Mouse (Mus musculus) lung, embryonic 16.5 days (tissue): ENCODE measurements around the gene Pkm. TPM values are rescaled to one million over a fixed set of nuclear protein-coding genes. Genes with fewer than 3 reads are reported as not detected.

ENCODE experiments used
- ATAC-seq: fragments of 200-750 bp; cut with Nextera tagmentation; 2 replicates; pipeline ENCODE4 v1.8.0; 2017; ENCODE audit warnings: low read depth, mild to moderate bottlenecking, moderate library complexity
- H3K27ac ChIP-seq: fragments of 300-500 bp; sonication (generic); 2 replicates; pipeline ENCODE4 v1.5.1; 2014; ENCODE audit warnings: mild to moderate bottlenecking, control low read depth, low read length
- H3K27me3 ChIP-seq: fragments of 300-500 bp; sonication (generic); 2 replicates; pipeline ENCODE4 v1.6.1; 2014; ENCODE audit warnings: low read depth, low read length, mixed read lengths; ENCODE audit not compliant: control insufficient read depth, insufficient read depth
- H3K36me3 ChIP-seq: fragments of 300-500 bp; sonication (generic); 2 replicates; pipeline ENCODE4 v1.6.1; 2014; ENCODE audit warnings: low read length; ENCODE audit not compliant: control insufficient read depth, insufficient read depth
- H3K4me1 ChIP-seq: fragments of 300-500 bp; sonication (generic); replicated peaks from 2 replicates; pipeline ENCODE4 v1.6.1; 2014; ENCODE audit warnings: low read length, mixed read lengths; ENCODE audit not compliant: control insufficient read depth, insufficient read depth
- H3K4me2 ChIP-seq: fragments of 300-500 bp; sonication (generic); 2 replicates; pipeline ENCODE4 v1.6.1; 2014; ENCODE audit warnings: low read depth, low read length, control low read depth
- H3K4me3 ChIP-seq: fragments of 300-500 bp; sonication (generic); 2 replicates; pipeline ENCODE4 v1.5.1; 2014; ENCODE audit warnings: mild to moderate bottlenecking, low read length, control low read depth
- H3K9ac ChIP-seq: fragments of 300-500 bp; sonication (generic); 2 replicates; pipeline ENCODE4 v1.6.1; 2014; ENCODE audit warnings: low read length, control low read depth
- H3K9me3 ChIP-seq: fragments of 300-500 bp; sonication (generic); 2 replicates; pipeline ENCODE4 v1.6.1; 2016; ENCODE audit warnings: low read length; ENCODE audit not compliant: control insufficient read depth
- WGBS: fragments of 180-500 bp; shearing (Covaris S2); extraction: QIAGEN DNeasy Blood & Tissue Kit; methylation state at CpG from one replicate; pipeline ENCODE4 v1.1.7; 2014; 5-methylcytosine and 5-hydroxymethylcytosine counted together
- polyA plus RNA-seq: library from polyadenylated mRNA; unstranded; fragments of >200 nt; fragmentation: Nextera tagmentation; extraction: Ambion mirVana; gene quantifications from 2 replicates; pipeline ENCODE4 v1.2.1, GENCODE M21; 2015

Gene Pkm
- polyA plus RNA-seq, 1 experiment from 2014 or later: 1,193 TPM

DNA sequence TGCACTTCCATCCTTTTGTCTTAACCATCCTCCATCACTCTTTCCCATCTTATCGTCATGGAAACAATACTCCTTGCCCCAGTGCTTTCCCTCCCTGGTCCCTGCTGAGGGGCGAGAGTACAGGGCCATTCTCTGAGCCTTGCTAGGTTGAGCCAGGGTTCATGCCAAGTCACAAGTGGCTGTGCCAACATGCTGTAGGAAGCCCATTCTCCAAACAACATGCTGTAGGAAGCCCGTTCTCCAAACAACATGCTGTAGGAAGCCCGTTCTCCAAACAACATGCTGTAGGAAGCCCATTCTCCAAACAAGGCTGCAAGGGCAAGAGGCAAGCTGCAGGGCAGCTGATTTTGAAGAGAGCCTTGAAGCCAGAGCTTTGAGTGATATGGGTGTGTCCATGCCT lies 62.1 kb downstream of the Pkm start:
- peak; percentile 51 for ATAC-seq
- Histone ChIP-seq H3K4me1 (peaks cover 4% of the 10 kb centered on the region), H3K9me3 (no peaks in the 10 kb centered on the region), H3K27ac (0 out of 2 replicates have a peak overlapping the region, but pooled peaks have one; percentile 42), H3K36me3 (no peaks in the 10 kb centered on the region), H3K27me3 (no peaks in the 10 kb centered on the region), H3K4me2 (no peak overlapping the region), H3K4me3 (no peak overlapping the region), H3K9ac (no peak overlapping the region)
- WGBS: 57% methylated on average over 4 of the region's 4 CpGs

DNA sequence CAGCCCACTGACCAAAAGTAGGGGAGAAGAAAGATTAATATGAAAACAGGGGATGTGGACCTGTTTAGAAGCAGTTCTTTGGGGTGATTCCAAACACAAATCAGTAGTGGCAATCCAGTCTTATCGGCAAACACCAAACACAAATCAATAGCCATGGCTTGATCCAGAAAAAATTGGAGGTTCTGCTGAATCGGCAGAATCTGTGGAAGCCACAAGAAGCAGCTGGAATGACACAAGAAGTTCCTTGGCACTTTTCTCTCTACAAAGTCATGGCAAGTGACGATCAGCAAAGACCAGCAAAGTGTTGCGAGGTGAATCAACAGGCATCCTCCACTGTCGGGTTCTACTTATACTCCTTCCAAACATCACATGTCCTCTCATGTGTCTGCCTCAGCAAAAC lies 65.0 kb downstream of the Pkm start:
- H3K4me3 ChIP-seq: no peak overlapping the region
- H3K36me3 ChIP-seq: no peaks in the 10 kb centered on the region
- H3K4me2 ChIP-seq: no peak overlapping the region
- 74% methylated on average over 5 of the region's 5 CpGs for WGBS
- H3K9ac ChIP-seq: no peak overlapping the region
- H3K27me3 ChIP-seq: no peaks in the 10 kb centered on the region
- H3K27ac ChIP-seq: no peak overlapping the region
- peaks cover 8% of the 10 kb centered on the region for H3K4me1 ChIP-seq
- no peaks in the 10 kb centered on the region for H3K9me3 ChIP-seq
- ATAC-seq: no peak

DNA sequence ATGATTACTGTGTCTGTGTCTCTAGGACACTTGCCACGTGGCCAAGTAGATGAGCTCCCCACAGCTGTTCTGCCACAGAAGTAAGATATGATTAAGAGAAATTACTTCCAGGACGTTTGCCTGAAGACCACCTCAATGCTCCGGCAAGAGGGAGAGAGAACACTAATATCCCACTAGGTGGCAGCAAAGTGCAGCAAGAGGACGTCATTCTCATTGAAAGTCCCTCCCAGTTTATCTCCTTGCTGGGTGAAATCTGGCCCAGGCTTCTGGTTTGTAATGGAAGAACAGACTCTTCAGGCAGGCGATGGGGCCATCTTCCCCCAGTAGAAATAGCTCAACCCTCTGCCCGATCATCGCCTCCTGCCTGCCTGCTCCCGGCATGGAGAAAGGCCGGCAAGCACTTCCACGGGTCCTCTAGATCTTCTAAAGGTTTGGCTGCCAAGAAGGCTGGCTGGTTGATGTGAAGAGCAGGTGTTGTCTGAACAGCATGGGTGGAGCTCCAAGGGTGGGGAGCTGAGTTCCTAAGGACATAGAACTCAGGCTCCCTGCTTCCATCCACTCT lies 67.0 kb downstream of the Pkm start:
- WGBS: 8% methylated on average over 10 of the region's 10 CpGs
- H3K4me2 ChIP-seq: peak overlapping the region; percentile 51
- peak overlapping the region; percentile 17; the same call in 1 of the 2 replicates for H3K4me3 ChIP-seq
- peaks cover 8% of the 10 kb centered on the region for H3K4me1 ChIP-seq
- H3K27ac ChIP-seq: peak overlapping the region; percentile 72
- H3K9me3 ChIP-seq: no peaks in the 10 kb centered on the region
- H3K36me3 ChIP-seq: no peaks in the 10 kb centered on the region
- H3K27me3 ChIP-seq: no peaks in the 10 kb centered on the region
- peak; percentile 51 for ATAC-seq
- H3K9ac ChIP-seq: no peak overlapping the region

DNA sequence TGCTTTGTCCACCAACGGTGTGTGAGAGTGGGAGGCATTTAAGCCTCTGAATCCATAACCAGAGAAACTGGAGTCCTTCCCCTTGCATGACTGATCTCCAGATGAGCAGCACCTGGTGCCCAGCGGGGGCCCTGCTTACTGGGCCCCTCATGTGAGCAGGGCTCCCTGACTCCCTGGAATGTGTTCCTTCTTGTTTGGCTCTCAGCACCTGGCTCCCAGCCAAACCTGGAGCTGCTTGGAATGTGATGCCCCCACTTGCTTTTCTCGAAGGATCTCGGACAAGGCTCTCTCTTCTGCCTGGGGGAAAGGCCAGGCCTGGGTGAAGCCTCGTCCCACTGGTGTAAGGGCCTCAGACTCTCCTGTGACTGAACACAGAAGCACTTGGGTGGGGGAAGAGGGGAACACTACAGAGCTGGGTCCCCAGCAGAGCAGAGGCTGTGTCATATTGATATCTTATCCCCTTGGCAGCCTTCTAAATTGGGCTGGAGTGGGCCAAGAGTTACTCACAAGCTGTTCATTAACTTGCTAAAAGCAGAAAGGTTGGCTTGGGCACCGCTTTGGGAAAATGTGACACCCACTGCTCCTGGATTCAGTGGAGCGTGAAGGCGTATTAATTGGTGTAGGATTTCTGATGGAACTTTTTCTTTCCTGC lies 67.7 kb downstream of the Pkm start:
- Histone ChIP-seq H3K27me3 (no peaks in the 10 kb centered on the region), H3K36me3 (no peaks in the 10 kb centered on the region), H3K27ac (peak overlapping the region; percentile 72), H3K4me3 (no peak overlapping the region), H3K4me2 (no peak overlapping the region), H3K9ac (0 out of 2 replicates have a peak overlapping the region, but pooled peaks have one; percentile 14), H3K4me1 (peaks cover 8% of the 10 kb centered on the region), H3K9me3 (no peaks in the 10 kb centered on the region)
- ATAC-seq: peak; percentile 74
- WGBS: 32% methylated on average over 8 of the region's 8 CpGs

DNA sequence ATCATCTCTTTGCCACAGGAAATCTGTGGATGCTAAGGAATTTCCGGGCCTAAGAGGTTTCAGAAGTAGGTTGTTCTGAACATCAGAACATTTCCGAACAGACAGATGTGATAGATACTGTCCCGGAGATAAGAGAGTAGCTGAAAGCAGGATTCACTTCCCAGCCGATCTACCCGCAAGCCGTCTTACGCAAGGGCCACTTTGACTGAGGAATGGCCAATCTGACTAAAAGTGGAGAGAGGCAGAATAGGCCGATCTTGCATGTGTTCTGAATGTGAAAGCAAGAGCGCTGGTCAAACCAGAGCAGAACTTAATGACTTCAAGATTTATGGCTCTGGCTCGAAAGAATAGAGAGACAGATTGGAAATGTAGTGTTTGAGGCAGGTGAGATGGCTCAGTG lies 69.3 kb downstream of the Pkm start:
- H3K9me3 ChIP-seq: no peaks in the 10 kb centered on the region
- H3K36me3 ChIP-seq: no peaks in the 10 kb centered on the region
- H3K27ac ChIP-seq: no peak overlapping the region
- no peak for ATAC-seq
- WGBS: 49% methylated on average over 10 of the region's 10 CpGs
- no peak overlapping the region for H3K4me3 ChIP-seq
- peaks cover 8% of the 10 kb centered on the region for H3K4me1 ChIP-seq
- no peak overlapping the region for H3K9ac ChIP-seq
- no peaks in the 10 kb centered on the region for H3K27me3 ChIP-seq
- H3K4me2 ChIP-seq: no peak overlapping the region

DNA sequence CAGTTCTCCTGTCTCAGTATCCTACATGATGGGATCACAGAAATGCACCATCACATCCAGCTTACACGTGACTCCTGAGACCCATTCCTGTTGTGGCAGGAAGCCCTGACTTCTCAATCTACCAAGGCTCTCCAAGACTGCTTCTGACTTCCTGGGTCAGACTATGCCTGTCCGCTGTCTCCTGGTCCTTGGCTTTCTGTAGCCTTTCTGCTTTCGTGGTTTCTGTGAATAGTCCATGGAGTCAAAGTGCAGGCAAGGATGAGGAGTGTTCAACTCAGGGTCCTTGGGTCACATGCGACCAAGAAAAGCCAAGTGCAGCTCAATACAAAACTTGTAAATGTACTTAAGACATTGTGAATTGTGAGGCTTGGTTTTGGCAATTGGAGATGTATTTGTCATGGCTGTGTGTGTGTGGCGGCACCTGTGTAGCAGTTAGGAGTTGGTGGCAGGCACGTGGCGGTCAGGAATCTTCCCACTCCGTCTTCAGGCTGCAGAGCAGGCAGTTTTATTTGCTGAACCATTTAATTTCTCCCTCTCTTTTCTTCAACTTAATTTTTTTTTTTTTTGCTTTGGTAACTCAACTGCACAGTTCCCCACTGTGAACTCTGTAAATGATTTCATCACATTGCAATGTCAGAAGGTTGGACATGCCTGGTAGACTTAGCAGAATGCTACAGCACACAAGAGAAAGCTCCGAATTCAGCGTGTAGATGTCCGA lies 71.6 kb downstream of the Pkm start:
- no peaks in the 10 kb centered on the region for H3K9me3 ChIP-seq
- H3K27ac ChIP-seq: no peak overlapping the region
- 64% methylated on average over 11 of the region's 11 CpGs for whole genome bisulfite sequencing
- no peaks in the 10 kb centered on the region for H3K27me3 ChIP-seq
- H3K4me3 ChIP-seq: no peak overlapping the region
- no peak for ATAC-seq
- no peaks in the 10 kb centered on the region for H3K36me3 ChIP-seq
- H3K9ac ChIP-seq: no peak overlapping the region
- H3K4me2 ChIP-seq: no peak overlapping the region
- H3K4me1 ChIP-seq: peaks cover 8% of the 10 kb centered on the region

Other genes with a start within 250 kb of the Pkm start
- 12.4 TPM in 2 replicates for gene Arih1, start 169.8 kb upstream of the Pkm start, polyA plus RNA-seq
- gene Hexa, start 116.8 kb upstream of the Pkm start, polyA plus RNA-seq: 69.3 and 72.7 TPM in 2 replicates
- not detected in 2 replicates for gene Tmem202, start 116.5 kb upstream of the Pkm start, polyA plus RNA-seq
- gene Celf6, start 78.5 kb upstream of the Pkm start, polyA plus RNA-seq: 0.43 and 0.55 TPM in 2 replicates
- gene Parp6, start 39.1 kb upstream of the Pkm start, polyA plus RNA-seq: 22.6 and 23.7 TPM in 2 replicates
- gene Gramd2, start 23.8 kb downstream of the Pkm start, polyA plus RNA-seq: 11.0 and 13.2 TPM in 2 replicates
- 9.1 and 9.9 TPM in 2 replicates for gene Senp8, start 94.3 kb downstream of the Pkm start, polyA plus RNA-seq
- 12.3 and 12.6 TPM in 2 replicates for gene Myo9a, start 94.5 kb downstream of the Pkm start, polyA plus RNA-seq